Mouse (Mus musculus) midbrain, embryonic 15.5 days (tissue): ENCODE data around the gene Wdr91. TPM values are rescaled to one million over a fixed set of nuclear protein-coding genes. Genes with fewer than 3 reads are reported as not detected.

ENCODE experiments used
- ATAC-seq: fragments of 200-750 bp; cut with Nextera tagmentation; replicated peaks from 2 replicates; pipeline ENCODE4 v1.8.0; 2017; ENCODE audit warnings: moderate TSS enrichment
- H3K27ac ChIP-seq: fragments of 300-500 bp; sonication (generic); 2 replicates; pipeline ENCODE4 v1.5.1; 2015; ENCODE audit warnings: mild to moderate bottlenecking, inconsistent platforms
- H3K27me3 ChIP-seq: fragments of 300-500 bp; sonication (generic); replicated peaks from 2 replicates; pipeline ENCODE4 v1.6.1; 2015; ENCODE audit warnings: inconsistent platforms
- H3K36me3 ChIP-seq: fragments of 300-500 bp; sonication (generic); replicated peaks from 2 replicates; pipeline ENCODE4 v1.6.1; 2015; ENCODE audit warnings: inconsistent platforms
- H3K4me1 ChIP-seq: fragments of 300-500 bp; sonication (generic); 2 replicates; pipeline ENCODE4 v1.6.1; 2015; ENCODE audit warnings: inconsistent platforms
- H3K4me2 ChIP-seq: fragments of 300-500 bp; sonication (generic); 2 replicates; pipeline ENCODE4 v1.6.1; 2015; ENCODE audit warnings: inconsistent platforms, mild to moderate bottlenecking, moderate library complexity
- H3K4me3 ChIP-seq: fragments of 300-500 bp; sonication (generic); 2 replicates; pipeline ENCODE4 v1.5.1; 2015; ENCODE audit warnings: mild to moderate bottlenecking, inconsistent platforms
- H3K9ac ChIP-seq: fragments of 300-500 bp; sonication (generic); 2 replicates; pipeline ENCODE4 v1.6.1; 2015; ENCODE audit warnings: mild to moderate bottlenecking, inconsistent platforms
- H3K9me3 ChIP-seq: fragments of 300-500 bp; sonication (generic); 2 replicates; pipeline ENCODE4 v1.6.1; 2016; ENCODE audit warnings: inconsistent platforms
- WGBS: fragments of 180-500 bp; shearing (Covaris S2); methylation state at CpG from one replicate; pipeline ENCODE4 v1.1.7; 2015; ENCODE audit warnings: mixed read lengths; 5-methylcytosine and 5-hydroxymethylcytosine counted together
- polyA plus RNA-seq: library from polyadenylated mRNA; unstranded; fragments of >200 nt; fragmentation: Nextera tagmentation; extraction: Ambion mirVana; gene quantifications from 2 replicates; pipeline ENCODE4 v1.2.1, GENCODE M21; 2015

Gene Wdr91
- polyA plus RNA-seq, 1 experiment from 2014 or later = 16.1 TPM

DNA sequence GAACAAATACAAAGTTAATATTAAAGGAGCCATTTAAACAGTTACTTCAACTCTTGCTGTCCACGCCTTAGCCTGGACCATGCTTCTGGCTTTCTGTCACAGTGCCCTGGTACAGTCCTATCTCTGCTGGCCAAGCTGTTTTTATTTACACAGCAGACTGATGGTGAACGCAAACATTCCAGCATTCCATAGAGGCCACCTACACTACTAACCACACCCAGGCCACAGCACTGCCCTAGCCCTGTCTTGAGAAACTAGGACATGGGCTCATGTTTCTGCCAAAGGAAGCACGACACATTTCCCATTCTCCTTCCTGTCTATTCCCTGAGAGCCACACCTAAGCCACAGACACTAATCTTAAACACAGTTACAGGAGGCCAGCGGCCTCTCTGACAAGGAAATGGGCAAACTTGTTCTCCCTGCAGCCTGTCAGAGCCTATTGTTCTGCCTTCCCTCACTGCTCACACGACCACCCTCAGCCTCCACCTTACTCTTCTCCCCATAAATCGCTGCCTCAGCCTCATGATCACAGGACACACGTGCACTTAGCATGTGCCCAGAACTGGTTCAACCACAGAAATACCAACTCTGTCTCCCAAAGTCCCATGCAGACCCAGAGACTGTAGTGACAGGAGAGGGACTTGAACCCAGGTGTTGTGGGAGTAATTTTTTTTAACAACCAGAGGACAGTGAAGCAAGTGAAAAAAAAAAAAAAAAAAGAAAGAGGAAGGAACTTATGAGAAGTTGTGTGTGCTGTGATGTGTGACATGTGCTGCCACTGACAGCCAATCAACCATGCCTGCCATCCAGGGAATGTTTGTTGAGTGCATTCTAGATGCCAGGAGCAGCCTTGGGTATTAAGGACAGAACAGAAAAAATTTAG, 44.7 kb downstream of the Wdr91 start:
- H3K9ac ChIP-seq = no peak overlapping the region
- no peaks in the 10 kb centered on the region for H3K4me1 ChIP-seq
- no peak for ATAC-seq
- no peak overlapping the region for H3K4me2 ChIP-seq
- 69% methylated on average over 7 of the region's 7 CpGs for WGBS
- no peaks in the 10 kb centered on the region for H3K9me3 ChIP-seq
- H3K36me3 ChIP-seq = no peaks in the 10 kb centered on the region
- no peaks in the 10 kb centered on the region for H3K27me3 ChIP-seq
- H3K27ac ChIP-seq = no peak overlapping the region
- no peak overlapping the region for H3K4me3 ChIP-seq

- Histone ChIP-seq H3K4me3 (no peak overlapping the region), H3K4me2 (no peak overlapping the region), H3K9me3 (no peaks in the 10 kb centered on the region), H3K27me3 (no peaks in the 10 kb centered on the region), H3K4me1 (no peaks in the 10 kb centered on the region), H3K36me3 (no peaks in the 10 kb centered on the region), H3K9ac (no peak overlapping the region), H3K27ac (no peak overlapping the region)
- ATAC-seq = no peak
- WGBS = 80% methylated on average over 5 of the region's 5 CpGs
These were observed 45.5 kb downstream of the Wdr91 start for GRCm38 (mm10) chr6:34865213-34865612.

DNA sequence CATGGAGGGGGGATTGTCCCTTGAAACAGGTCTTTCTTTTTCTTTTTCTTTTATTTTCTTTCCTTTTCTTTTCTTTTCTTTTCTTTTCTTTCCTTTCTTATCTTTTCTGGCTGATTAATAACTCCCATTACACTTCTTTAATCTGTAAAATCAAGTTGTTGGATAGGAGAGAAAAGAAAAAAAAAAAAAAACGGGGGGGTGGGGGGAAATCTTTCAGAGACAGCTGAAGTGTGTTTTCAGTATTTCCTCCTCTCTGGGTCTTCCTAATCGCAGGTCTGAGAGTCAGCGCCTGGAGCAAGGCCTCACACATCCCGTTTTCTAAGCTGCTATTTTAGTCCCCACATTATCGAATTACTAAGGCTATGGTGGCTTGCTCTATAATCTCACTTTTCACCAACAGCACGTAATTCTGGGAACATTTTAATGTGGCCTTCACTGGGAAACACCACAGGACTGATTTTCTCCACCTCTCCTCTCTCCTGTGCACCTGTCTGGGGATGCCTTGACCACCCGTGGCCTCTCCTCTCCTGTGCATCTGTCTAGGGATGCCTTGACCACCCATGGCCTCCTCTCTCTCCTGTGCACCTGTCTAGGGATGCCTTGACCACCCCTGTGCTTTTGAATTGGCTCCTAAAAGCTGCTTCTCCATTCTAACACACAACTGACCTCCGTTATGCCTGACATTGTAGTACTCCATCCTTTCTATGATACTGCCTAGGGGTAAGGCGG, 46.7 kb downstream of the Wdr91 start:
- Histone ChIP-seq H3K9me3 (no peaks in the 10 kb centered on the region), H3K27me3 (no peaks in the 10 kb centered on the region), H3K4me2 (no peak overlapping the region), H3K4me1 (no peaks in the 10 kb centered on the region), H3K36me3 (no peaks in the 10 kb centered on the region), H3K9ac (no peak overlapping the region), H3K4me3 (no peak overlapping the region), H3K27ac (no peak overlapping the region)
- no peak for ATAC-seq
- WGBS = 70% methylated on average over 9 of the region's 9 CpGs

DNA sequence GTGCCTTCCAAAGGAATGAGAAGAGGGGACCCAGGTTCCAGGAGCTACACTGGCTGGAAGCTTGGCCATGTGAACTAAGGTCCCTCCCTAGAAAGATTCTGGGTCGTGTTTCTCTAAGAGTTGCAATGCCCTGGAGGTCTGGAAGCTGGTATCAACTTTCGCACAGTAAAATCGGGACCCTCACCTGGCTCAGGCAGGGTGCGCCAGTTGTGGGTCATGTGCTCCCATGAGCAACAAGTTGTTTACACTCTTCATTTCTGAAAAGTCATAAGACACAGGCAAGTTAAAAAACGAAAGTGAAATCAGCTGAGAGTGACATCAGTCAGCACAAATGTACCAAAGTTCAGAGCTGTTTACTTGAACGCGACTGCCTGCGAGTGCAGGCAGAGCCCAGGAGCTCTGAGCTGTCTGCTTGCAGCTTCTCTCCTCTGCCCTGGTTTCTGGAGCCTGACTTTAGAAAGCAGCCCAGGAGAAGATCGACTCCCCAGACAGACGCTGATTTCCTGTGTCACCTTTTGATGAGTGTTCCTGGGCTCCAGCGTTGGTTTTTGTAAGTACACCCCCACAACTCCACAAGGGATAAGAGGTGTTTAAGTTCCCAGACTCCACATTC, 47.8 kb downstream of the Wdr91 start, which contains the start of gene Tmem140:
TSS of gene Tmem140 (plus strand) at position 356 of the 613 bp plus-strand sequence.
- Histone ChIP-seq H3K27ac (no peak within 1 kb of the TSS), H3K4me2 (no peak within 1 kb of the TSS), H3K4me3 (no peak within 1 kb of the TSS), H3K27me3 (no peaks in the 10 kb centered on the region), H3K36me3 (no peaks in the 10 kb centered on the region), H3K9me3 (no peaks in the 10 kb centered on the region), H3K9ac (no peak within 1 kb of the TSS), H3K4me1 (no peaks in the 10 kb centered on the region)
- 70% methylated on average over 11 of the region's 11 CpGs for WGBS
- ATAC-seq = no peak

DNA sequence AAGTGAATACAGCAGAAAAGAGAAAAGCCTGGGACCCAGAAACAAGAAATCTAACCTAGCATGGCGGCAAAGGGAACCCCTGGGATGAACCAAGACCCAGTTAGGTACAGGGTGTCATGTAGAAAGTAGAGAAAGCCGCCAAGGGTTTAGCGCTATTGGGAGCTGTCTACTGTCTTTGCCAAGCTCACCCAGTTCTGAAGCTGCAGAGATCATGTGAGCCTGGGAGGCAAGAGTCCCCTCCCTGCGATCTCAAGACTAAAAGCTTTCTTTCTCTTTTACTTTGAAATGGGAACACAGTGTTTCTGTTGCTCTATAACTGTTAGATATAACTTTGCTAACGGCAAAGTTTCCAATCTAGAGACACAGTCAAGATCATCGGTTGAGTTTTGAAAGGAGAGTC, 48.3 kb downstream of the Wdr91 start:
- Histone ChIP-seq H3K36me3 (no peaks in the 10 kb centered on the region), H3K27me3 (no peaks in the 10 kb centered on the region), H3K27ac (no peak overlapping the region), H3K9ac (no peak overlapping the region), H3K4me3 (no peak overlapping the region), H3K4me1 (no peaks in the 10 kb centered on the region), H3K9me3 (no peaks in the 10 kb centered on the region), H3K4me2 (no peak overlapping the region)
- 95% methylated on average over 6 of the region's 6 CpGs for WGBS
- ATAC-seq = no peak

DNA sequence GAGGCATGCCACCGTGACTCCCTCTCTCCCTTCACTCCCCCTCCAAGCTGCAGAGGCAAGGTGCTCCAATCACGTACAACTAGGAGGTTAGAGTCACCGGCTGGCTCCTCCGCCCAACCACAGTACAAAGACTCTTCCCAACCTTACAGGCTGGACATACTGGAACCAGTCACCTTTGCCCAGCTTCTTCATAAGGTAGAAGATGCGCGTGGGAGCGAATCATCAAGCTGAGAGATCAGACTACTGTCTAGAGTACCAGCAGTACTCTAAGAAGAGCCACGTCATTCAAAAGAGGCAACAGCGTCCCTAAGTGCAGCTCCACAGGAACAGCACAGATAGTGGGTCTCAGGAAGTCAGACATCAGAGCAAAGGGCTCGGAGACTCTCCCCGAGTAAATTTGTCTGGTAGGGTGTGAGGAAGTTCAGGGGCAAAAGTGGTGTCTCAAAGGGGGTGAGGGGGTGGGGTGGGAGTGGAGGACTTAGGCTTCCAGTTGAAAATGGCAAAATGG, 49.1 kb downstream of the Wdr91 start:
- WGBS = 92% methylated on average over 11 of the region's 11 CpGs
- Histone ChIP-seq H3K4me2 (no peak overlapping the region), H3K27me3 (no peaks in the 10 kb centered on the region), H3K9me3 (no peaks in the 10 kb centered on the region), H3K4me1 (no peaks in the 10 kb centered on the region), H3K9ac (no peak overlapping the region), H3K27ac (no peak overlapping the region), H3K36me3 (no peaks in the 10 kb centered on the region), H3K4me3 (no peak overlapping the region)
- no peak for ATAC-seq

DNA sequence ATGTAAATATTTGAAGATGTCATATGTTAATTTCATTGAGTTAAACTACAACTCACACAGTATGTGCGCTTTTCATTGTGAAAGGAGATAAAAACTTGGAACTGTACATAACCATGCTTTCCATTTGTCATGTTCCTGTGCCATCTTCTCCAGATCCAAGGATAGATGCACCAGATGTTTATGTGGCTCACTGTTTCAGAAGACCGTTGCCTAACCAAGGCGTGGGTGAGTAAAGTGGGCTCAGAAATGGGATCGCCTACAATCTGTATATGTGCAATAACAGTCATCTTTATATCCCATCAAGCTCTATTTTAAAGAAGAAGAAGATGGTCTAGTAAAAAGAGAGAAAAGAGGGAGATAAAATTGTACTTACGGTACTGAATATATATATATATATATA, 78.3 kb downstream of the Wdr91 start:
- Histone ChIP-seq H3K27me3 (no peaks in the 10 kb centered on the region), H3K4me3 (no peak overlapping the region), H3K9me3 (no peaks in the 10 kb centered on the region), H3K36me3 (no peaks in the 10 kb centered on the region), H3K9ac (no peak overlapping the region), H3K4me2 (no peak overlapping the region), H3K27ac (no peak overlapping the region), H3K4me1 (no peaks in the 10 kb centered on the region)
- 96% methylated on average over 5 of the region's 5 CpGs for WGBS
- ATAC-seq = no peak

Other genes with a start within 250 kb of the Wdr91 start
- gene Agbl3, start 130.4 kb downstream of the Wdr91 start, polyA plus RNA-seq = 10.5 and 11.9 TPM in 2 replicates
- gene Tmem140, start 47.7 kb downstream of the Wdr91 start, polyA plus RNA-seq = 1.5 and 1.9 TPM in 2 replicates
- gene Cyren, start 32.8 kb downstream of the Wdr91 start, polyA plus RNA-seq = 10.6 and 11.3 TPM in 2 replicates
- not detected in 2 replicates for gene Stra8, start 9.3 kb upstream of the Wdr91 start, polyA plus RNA-seq
- gene Slc23a4, start 77.5 kb upstream of the Wdr91 start, polyA plus RNA-seq = 0.79 and 1.2 TPM in 2 replicates
- gene Cnot4, start 222.8 kb upstream of the Wdr91 start, polyA plus RNA-seq = 34.7 and 35.2 TPM in 2 replicates